Mouse (Mus musculus) heart, embryonic 12.5 days (tissue): ENCODE data around the gene Ppox. TPM values are rescaled to one million over a fixed set of nuclear protein-coding genes. Genes with fewer than 3 reads are reported as not detected.

Source experiments
- ATAC-seq: fragments of 200-750 bp; cut with Nextera tagmentation; 2 replicates; pipeline ENCODE4 v1.8.0; 2017; ENCODE audit warnings: moderate TSS enrichment, moderate library complexity; ENCODE audit not compliant: insufficient number of reproducible peaks, low FRiP score
- H3K27ac ChIP-seq: fragments of 300-500 bp; sonication (generic); 2 replicates; pipeline ENCODE4 v1.5.1; 2016; ENCODE audit warnings: mild to moderate bottlenecking, moderate library complexity; ENCODE audit not compliant: poor library complexity, severe bottlenecking
- H3K27me3 ChIP-seq: fragments of 300-500 bp; sonication (generic); replicated peaks from 2 replicates; pipeline ENCODE4 v1.6.1; 2016; ENCODE audit warnings: mild to moderate bottlenecking, moderate library complexity
- H3K36me3 ChIP-seq: fragments of 300-500 bp; sonication (generic); 2 replicates; pipeline ENCODE4 v1.6.1; 2016; ENCODE audit warnings: mild to moderate bottlenecking, moderate library complexity
- H3K4me1 ChIP-seq: fragments of 300-500 bp; sonication (generic); replicated peaks from 2 replicates; pipeline ENCODE4 v1.6.1; 2016; ENCODE audit warnings: mild to moderate bottlenecking
- H3K4me2 ChIP-seq: fragments of 300-500 bp; sonication (generic); 2 replicates; pipeline ENCODE4 v1.6.1; 2016; ENCODE audit warnings: mild to moderate bottlenecking, moderate library complexity
- H3K4me3 ChIP-seq: fragments of 300-500 bp; sonication (generic); 2 replicates; pipeline ENCODE4 v1.5.1; 2016; ENCODE audit warnings: mild to moderate bottlenecking
- H3K9ac ChIP-seq: fragments of 300-500 bp; sonication (generic); 2 replicates; pipeline ENCODE4 v1.6.1; 2016; ENCODE audit warnings: mild to moderate bottlenecking, moderate library complexity
- H3K9me3 ChIP-seq: fragments of 300-500 bp; sonication (generic); replicated peaks from 2 replicates; pipeline ENCODE4 v1.6.1; 2016; ENCODE audit warnings: mild to moderate bottlenecking, moderate library complexity
- WGBS: fragments of 180-500 bp; shearing (Covaris S2); methylation state at CpG from one replicate; pipeline ENCODE4 v1.1.7; 2016; 5-methylcytosine and 5-hydroxymethylcytosine counted together
- polyA plus RNA-seq: library from polyadenylated mRNA; unstranded; fragments of >200 nt; fragmentation: Nextera tagmentation; extraction: Ambion mirVana; gene quantifications from 2 replicates; pipeline ENCODE4 v1.2.1, GENCODE M21; 2016

Gene Ppox
- polyA plus RNA-seq, 1 experiment from 2014 or later = 55.4 TPM

- no peaks in the 10 kb centered on the region for H3K9me3 ChIP-seq
- peak overlapping the region; percentile 87 for H3K27ac ChIP-seq
- no peak overlapping the region for H3K4me3 ChIP-seq
- ATAC-seq = no peak
- peaks cover 19% of the 10 kb centered on the region for H3K4me1 ChIP-seq
- no peak overlapping the region for H3K9ac ChIP-seq
- H3K27me3 ChIP-seq = no peaks in the 10 kb centered on the region
- H3K4me2 ChIP-seq = no peak overlapping the region
- 74% methylated on average over 3 of the region's 3 CpGs for WGBS
- no peaks in the 10 kb centered on the region for H3K36me3 ChIP-seq
These were observed 17.1 kb downstream of the Ppox start for GRCm38 (mm10) chr1:171263666-171264461.

GRCm38 (mm10) chr1:171263185-171263611 lies 17.8 kb downstream of the Ppox start:
- WGBS = 0% methylated on average over 2 of the region's 2 CpGs
- Histone ChIP-seq H3K36me3 (peaks cover 3% of the 10 kb centered on the region; the same call in 1 of the 2 replicates), H3K4me3 (peak overlapping the region; percentile 30), H3K9me3 (no peaks in the 10 kb centered on the region), H3K4me1 (peaks cover 19% of the 10 kb centered on the region), H3K9ac (0 out of 2 replicates have a peak overlapping the region, but pooled peaks have one; percentile 36), H3K27me3 (0 out of 2 replicates have a peak, but pooled peaks cover 3% of the 10 kb centered on the region), H3K4me2 (peak overlapping the region; percentile 66), H3K27ac (peak overlapping the region; percentile 87)
- peak; percentile 74 for ATAC-seq

DNA sequence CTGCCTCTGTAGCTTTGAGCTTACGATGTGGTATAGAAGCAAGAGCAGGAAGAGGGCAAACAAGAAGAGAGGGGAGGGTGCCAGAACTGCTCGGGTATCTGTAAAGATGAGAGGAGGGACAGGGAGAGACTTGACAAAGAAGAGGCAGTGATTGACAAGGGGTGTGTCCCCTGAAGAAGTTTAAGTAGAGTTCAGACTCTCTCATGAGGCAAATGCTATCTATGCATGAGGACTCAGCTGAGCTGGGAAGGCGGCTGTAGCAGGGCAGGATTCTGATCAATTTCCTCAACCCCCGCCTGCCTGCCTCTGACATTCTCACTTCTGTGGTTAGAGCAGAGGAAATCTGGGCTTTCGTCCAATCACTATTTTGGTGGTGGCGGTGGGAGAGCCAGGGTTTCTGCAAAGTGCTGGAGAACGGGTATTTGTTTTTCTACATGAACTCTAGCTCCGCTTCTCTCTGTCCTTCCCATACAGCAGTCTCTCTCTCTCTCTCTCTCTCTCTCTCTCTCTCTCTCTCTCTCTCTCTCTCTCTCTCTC lies 18.3 kb downstream of the Ppox start:
- Histone ChIP-seq H3K9ac (0 out of 2 replicates have a peak overlapping the region, but pooled peaks have one; percentile 29), H3K4me3 (peak overlapping the region; percentile 30), H3K27ac (peak overlapping the region; percentile 87), H3K36me3 (peaks cover 3% of the 10 kb centered on the region; the same call in 1 of the 2 replicates), H3K4me2 (peak overlapping the region; percentile 66), H3K4me1 (peaks cover 19% of the 10 kb centered on the region), H3K27me3 (0 out of 2 replicates have a peak, but pooled peaks cover 3% of the 10 kb centered on the region), H3K9me3 (no peaks in the 10 kb centered on the region)
- ATAC-seq = peak; percentile 72
- WGBS = 2% methylated on average over 8 of the region's 8 CpGs

DNA sequence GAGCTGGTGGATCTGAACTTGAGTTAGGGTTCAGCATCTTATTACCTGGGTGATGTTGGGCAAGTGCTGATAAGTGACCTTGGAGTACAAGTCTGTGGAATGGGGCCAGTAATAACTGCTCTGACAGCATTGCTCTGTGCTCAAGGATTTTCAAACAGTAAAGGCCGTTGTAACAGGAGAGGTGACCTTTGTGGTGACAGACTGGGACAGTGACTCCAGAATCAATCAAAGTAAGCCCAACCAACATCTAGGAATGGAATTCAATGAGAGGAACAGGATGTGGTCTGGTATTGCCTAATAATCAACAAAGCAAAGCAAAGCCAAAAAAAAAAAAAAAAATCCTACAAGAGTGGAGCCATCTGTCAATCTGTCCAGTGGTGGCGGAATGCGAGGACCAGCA lies 20.7 kb downstream of the Ppox start:
- Histone ChIP-seq H3K9ac (no peak overlapping the region), H3K27ac (no peak overlapping the region), H3K4me3 (no peak overlapping the region), H3K36me3 (peaks cover 3% of the 10 kb centered on the region; the same call in 1 of the 2 replicates), H3K27me3 (0 out of 2 replicates have a peak, but pooled peaks cover 6% of the 10 kb centered on the region), H3K4me1 (peaks cover 19% of the 10 kb centered on the region), H3K4me2 (no peak overlapping the region), H3K9me3 (no peaks in the 10 kb centered on the region)
- no peak for ATAC-seq
- 63% methylated on average over 3 of the region's 3 CpGs for WGBS

DNA sequence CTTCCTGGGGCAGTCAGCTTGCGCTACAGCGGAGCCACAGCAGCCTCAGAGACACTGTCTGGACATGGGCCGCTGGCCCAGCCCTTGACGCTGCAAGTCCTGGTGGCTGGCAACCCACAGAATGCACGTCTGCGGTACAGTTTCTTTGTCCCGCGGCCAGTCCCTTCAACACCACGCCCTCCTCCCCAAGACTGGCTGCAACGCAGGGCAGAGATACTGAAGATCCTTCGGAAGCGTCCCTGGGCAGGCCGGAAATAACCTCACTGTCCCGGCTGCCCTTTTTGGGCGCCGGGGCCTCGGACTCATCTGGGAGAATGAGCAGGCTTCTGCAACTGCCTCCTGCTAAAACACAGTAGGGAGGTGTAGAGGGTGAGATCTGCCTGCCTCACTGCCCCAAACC lies 22.1 kb downstream of the Ppox start:
- no peak for ATAC-seq
- Histone ChIP-seq H3K36me3 (peaks cover 3% of the 10 kb centered on the region; the same call in 1 of the 2 replicates), H3K9me3 (no peaks in the 10 kb centered on the region), H3K4me2 (peak overlapping the region; percentile 11; the same call in 1 of the 2 replicates), H3K27ac (no peak overlapping the region), H3K9ac (0 out of 2 replicates have a peak overlapping the region, but pooled peaks have one; percentile 1), H3K4me1 (peaks cover 19% of the 10 kb centered on the region), H3K27me3 (0 out of 2 replicates have a peak, but pooled peaks cover 6% of the 10 kb centered on the region), H3K4me3 (no peak overlapping the region)
- 59% methylated on average over 17 of the region's 17 CpGs for WGBS

DNA sequence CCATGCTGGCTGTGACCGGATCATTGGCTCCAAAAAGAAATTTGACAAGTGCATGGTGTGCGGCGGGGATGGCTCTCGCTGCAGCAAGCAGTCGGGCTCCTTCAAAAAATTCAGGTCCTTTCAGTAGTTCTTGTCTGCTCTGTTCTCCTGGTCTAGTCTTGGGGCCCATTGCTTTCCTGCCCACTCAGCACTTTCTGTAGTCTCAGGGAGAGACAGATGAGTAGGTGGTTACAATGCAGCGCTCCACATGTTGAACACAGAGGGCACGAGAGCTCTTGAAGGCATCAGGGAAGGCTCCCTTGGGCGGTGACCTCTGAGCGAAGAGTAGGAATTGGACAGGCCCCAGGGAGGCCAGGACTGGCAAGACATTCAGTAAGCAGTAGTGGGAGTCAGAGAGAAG lies 23.2 kb downstream of the Ppox start:
- ATAC-seq = no peak
- Histone ChIP-seq H3K9me3 (no peaks in the 10 kb centered on the region), H3K4me1 (peaks cover 11% of the 10 kb centered on the region), H3K4me2 (no peak overlapping the region), H3K27ac (no peak overlapping the region), H3K36me3 (peaks cover 3% of the 10 kb centered on the region; the same call in 1 of the 2 replicates), H3K27me3 (0 out of 2 replicates have a peak, but pooled peaks cover 8% of the 10 kb centered on the region), H3K9ac (no peak overlapping the region), H3K4me3 (no peak overlapping the region)
- WGBS = 76% methylated on average over 9 of the region's 9 CpGs

DNA sequence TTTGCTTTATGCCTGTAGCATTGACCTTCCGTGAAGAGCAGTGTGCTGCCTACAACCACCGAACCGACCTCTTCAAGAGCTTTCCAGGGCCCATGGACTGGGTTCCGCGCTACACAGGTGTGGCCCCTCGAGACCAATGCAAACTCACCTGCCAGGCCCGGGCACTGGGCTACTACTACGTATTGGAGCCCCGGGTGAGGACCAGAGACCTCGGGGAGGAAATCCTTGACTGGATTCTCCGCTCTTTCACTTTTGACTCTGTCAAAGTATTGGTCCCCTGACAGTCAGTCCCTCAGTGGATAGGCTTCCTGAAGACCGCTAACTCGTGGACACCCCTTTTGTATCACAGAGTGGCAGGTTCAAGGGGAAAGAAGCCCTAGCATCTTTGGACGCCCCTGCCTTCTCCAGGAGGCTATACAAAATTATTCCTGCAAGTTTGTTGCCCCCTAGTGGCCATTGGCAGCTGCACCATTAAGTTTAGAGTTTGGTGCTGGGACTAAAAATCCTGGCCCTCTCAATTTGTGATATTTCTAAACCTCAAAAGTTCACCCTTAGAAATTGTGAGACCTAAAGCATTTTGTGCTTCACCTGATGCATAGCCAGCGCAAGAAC lies 23.9 kb downstream of the Ppox start:
- no peak overlapping the region for H3K4me3 ChIP-seq
- no peak overlapping the region for H3K4me2 ChIP-seq
- H3K9me3 ChIP-seq = no peaks in the 10 kb centered on the region
- WGBS = 62% methylated on average over 15 of the region's 15 CpGs
- 0 out of 2 replicates have a peak, but pooled peaks cover 8% of the 10 kb centered on the region for H3K27me3 ChIP-seq
- no peak overlapping the region for H3K27ac ChIP-seq
- peaks cover 3% of the 10 kb centered on the region; the same call in 1 of the 2 replicates for H3K36me3 ChIP-seq
- H3K9ac ChIP-seq = no peak overlapping the region
- peaks cover 13% of the 10 kb centered on the region for H3K4me1 ChIP-seq
- ATAC-seq = no peak

DNA sequence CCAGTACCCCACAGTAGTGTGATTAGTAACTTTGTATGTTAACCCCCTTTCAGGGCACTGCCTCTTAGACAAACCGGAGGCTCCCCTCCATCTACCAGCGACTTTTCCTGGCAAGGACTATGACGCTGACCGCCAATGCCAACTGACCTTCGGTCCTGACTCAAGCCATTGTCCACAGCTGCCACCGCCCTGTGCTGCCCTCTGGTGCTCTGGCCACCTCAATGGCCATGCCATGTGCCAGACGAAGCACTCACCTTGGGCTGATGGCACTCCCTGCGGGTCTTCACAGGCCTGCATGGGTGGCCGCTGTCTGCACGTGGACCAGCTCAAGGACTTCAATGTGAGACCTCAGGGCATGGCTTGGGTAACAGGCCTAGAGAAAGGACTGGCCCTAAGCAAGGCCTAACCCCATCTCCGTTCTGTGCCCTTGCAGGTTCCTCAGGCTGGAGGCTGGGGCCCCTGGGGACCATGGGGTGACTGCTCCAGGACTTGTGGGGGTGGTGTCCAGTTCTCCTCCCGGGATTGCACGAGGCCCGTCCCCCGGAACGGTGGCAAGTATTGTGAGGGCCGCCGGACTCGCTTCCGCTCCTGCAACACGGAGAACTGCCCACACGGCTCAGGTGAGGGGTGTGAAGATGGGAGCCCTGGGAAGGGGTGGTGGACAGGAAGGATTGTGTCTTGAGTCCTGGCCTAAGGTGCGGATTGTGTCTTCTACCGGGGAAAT lies 24.7 kb downstream of the Ppox start:
- Histone ChIP-seq H3K36me3 (peaks cover 3% of the 10 kb centered on the region; the same call in 1 of the 2 replicates), H3K9ac (no peak overlapping the region), H3K4me3 (no peak overlapping the region), H3K9me3 (no peaks in the 10 kb centered on the region), H3K27me3 (0 out of 2 replicates have a peak, but pooled peaks cover 8% of the 10 kb centered on the region), H3K4me1 (peaks cover 19% of the 10 kb centered on the region), H3K27ac (no peak overlapping the region), H3K4me2 (no peak overlapping the region)
- 80% methylated on average over 24 of the region's 24 CpGs for WGBS
- no peak for ATAC-seq

DNA sequence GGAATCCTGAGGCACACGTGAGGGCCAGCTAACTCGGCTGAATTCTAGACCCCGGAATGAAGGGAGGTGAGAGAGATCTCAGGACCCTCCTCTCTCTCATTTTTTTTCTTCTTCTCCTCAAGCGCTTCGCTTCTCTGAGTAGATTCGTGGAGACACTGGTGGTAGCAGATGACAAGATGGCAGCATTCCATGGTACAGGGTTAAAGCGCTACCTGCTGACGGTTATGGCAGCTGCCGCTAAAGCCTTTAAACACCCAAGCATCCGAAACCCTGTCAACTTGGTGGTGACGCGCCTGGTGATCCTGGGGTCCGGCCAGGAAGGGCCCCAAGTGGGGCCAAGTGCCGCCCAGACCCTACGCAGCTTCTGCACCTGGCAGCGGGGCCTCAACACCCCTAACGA lies 28.6 kb downstream of the Ppox start:
- peak overlapping the region; percentile 57 for H3K4me2 ChIP-seq
- peaks cover 47% of the 10 kb centered on the region for H3K4me1 ChIP-seq
- 47% methylated on average over 17 of the region's 17 CpGs for WGBS
- 0 out of 2 replicates have a peak, but pooled peaks cover 10% of the 10 kb centered on the region for H3K27me3 ChIP-seq
- H3K4me3 ChIP-seq = no peak overlapping the region
- no peak overlapping the region for H3K9ac ChIP-seq
- no peaks in the 10 kb centered on the region for H3K36me3 ChIP-seq
- H3K9me3 ChIP-seq = no peaks in the 10 kb centered on the region
- H3K27ac ChIP-seq = peak overlapping the region; percentile 28
- ATAC-seq = no peak

GRCm38 (mm10) chr1:171251594-171252324 lies 29.2 kb downstream of the Ppox start:
- H3K4me1 ChIP-seq = peaks cover 47% of the 10 kb centered on the region
- H3K4me3 ChIP-seq = peak overlapping the region; percentile 16
- no peaks in the 10 kb centered on the region for H3K9me3 ChIP-seq
- WGBS = 13% methylated on average over 13 of the region's 13 CpGs
- no peak for ATAC-seq
- H3K36me3 ChIP-seq = no peaks in the 10 kb centered on the region
- H3K9ac ChIP-seq = peak overlapping the region; percentile 45; the same call in 1 of the 2 replicates
- peak overlapping the region; percentile 57 for H3K4me2 ChIP-seq
- H3K27ac ChIP-seq = peak overlapping the region; percentile 28
- H3K27me3 ChIP-seq = 0 out of 2 replicates have a peak, but pooled peaks cover 10% of the 10 kb centered on the region
